Mouse (Mus musculus) thymus, adult 2 months (tissue): Measurements from ENCODE around the gene Prkg1. TPM values are rescaled to one million over a fixed set of nuclear protein-coding genes. Genes with fewer than 3 reads are reported as not detected.

ENCODE experiments used
- DNase-seq: peaks from one replicate; pipeline ENCODE4 v3.0.0; 2021
- H3K27ac ChIP-seq: fragments of 200-500 bp; 2 replicates; pipeline ENCODE4 v1.5.1; 2012; ENCODE audit warnings: low read length, control low read depth; ENCODE audit not compliant: control insufficient read depth, insufficient read depth
- H3K27me3 ChIP-seq: fragments of 200-500 bp; 2 replicates; pipeline ENCODE4 v1.6.1; 2012; ENCODE audit warnings: mild to moderate bottlenecking, low read length, moderate library complexity, mixed read lengths; ENCODE audit not compliant: control insufficient read depth, insufficient read depth
- H3K36me3 ChIP-seq: fragments of 200-500 bp; 2 replicates; pipeline ENCODE4 v1.6.1; 2012; ENCODE audit warnings: mild to moderate bottlenecking, low read length, moderate library complexity; ENCODE audit not compliant: control insufficient read depth, insufficient read depth
- H3K4me1 ChIP-seq: fragments of 200-500 bp; replicated peaks from 2 replicates; pipeline ENCODE4 v1.6.1; 2012; ENCODE audit warnings: low read length; ENCODE audit not compliant: control insufficient read depth, insufficient read depth
- H3K4me3 ChIP-seq: fragments of 200-500 bp; 2 replicates; pipeline ENCODE4 v1.5.1; 2012; ENCODE audit warnings: mild to moderate bottlenecking, low read length, control low read depth, moderate library complexity; ENCODE audit not compliant: control insufficient read depth, insufficient read depth
- CTCF ChIP-seq: fragments of 200-500 bp; IDR thresholded peaks from 2 replicates; pipeline ENCODE4 v1.5.1; 2012; ENCODE audit warnings: mild to moderate bottlenecking, control low read depth, low read length, moderate library complexity, borderline replicate concordance; ENCODE audit not compliant: control insufficient read depth, poor library complexity, insufficient read depth; ENCODE audit errors: extremely low read depth
- POLR2A ChIP-seq: fragments of 200-500 bp; IDR thresholded peaks from 2 replicates; pipeline ENCODE4 v1.6.1; 2012; ENCODE audit warnings: mild to moderate bottlenecking, low read length, control low read depth, moderate library complexity; ENCODE audit not compliant: control insufficient read depth, poor library complexity, insufficient read depth; ENCODE audit errors: extremely low read depth
- WGBS: fragments of 180-500 bp; shearing (Covaris S2); methylation state at CpG from one replicate; pipeline ENCODE4 v1.1.7; 2018; 5-methylcytosine and 5-hydroxymethylcytosine counted together
- polyA plus RNA-seq: library from polyadenylated mRNA; depleted of rRNA; stranded (reverse); fragments of >200 nt; gene quantifications from 2 replicates; pipeline ENCODE4 v1.2.3, GENCODE M21; 2012

Gene Prkg1
- polyA plus RNA-seq, 1 experiment: 0.26 TPM

GRCm38 (mm10) chr19:31514490-31514889, 250.3 kb downstream of the Prkg1 start:
- WGBS: 94% methylated on average over 2 of the region's 2 CpGs
- no peaks in the 10 kb centered on the region for H3K4me1 ChIP-seq
- no peak for DNase-seq
- no peak overlapping the region for H3K4me3 ChIP-seq
- H3K27ac ChIP-seq: no peak overlapping the region
- H3K36me3 ChIP-seq: no peaks in the 10 kb centered on the region
- no peaks in the 10 kb centered on the region for H3K27me3 ChIP-seq
- TF ChIP-seq POLR2A: no peak

GRCm38 (mm10) chr19:31507831-31508230, 257.0 kb downstream of the Prkg1 start:
- no peaks in the 10 kb centered on the region for H3K27me3 ChIP-seq
- no peaks in the 10 kb centered on the region for H3K36me3 ChIP-seq
- no peak overlapping the region for H3K4me3 ChIP-seq
- no peaks in the 10 kb centered on the region for H3K4me1 ChIP-seq
- no peak for TF ChIP-seq POLR2A
- no peak for TF ChIP-seq CTCF
- H3K27ac ChIP-seq: no peak overlapping the region
- 39% methylated on average over 3 of the region's 3 CpGs for WGBS
- DNase-seq: no peak

GRCm38 (mm10) chr19:31506296-31506695, 258.5 kb downstream of the Prkg1 start:
- H3K36me3 ChIP-seq: no peaks in the 10 kb centered on the region
- H3K27me3 ChIP-seq: no peaks in the 10 kb centered on the region
- no peak overlapping the region for H3K27ac ChIP-seq
- H3K4me3 ChIP-seq: no peak overlapping the region
- no peaks in the 10 kb centered on the region for H3K4me1 ChIP-seq
- TF ChIP-seq POLR2A: no peak
- no peak for TF ChIP-seq CTCF
- 94% methylated on average over 2 of the region's 2 CpGs for WGBS
- no peak for DNase-seq

GRCm38 (mm10) chr19:31505041-31505440, 259.8 kb downstream of the Prkg1 start:
- no peak for TF ChIP-seq CTCF
- no peak for TF ChIP-seq POLR2A
- no peak for DNase-seq
- Histone ChIP-seq H3K27me3 (no peaks in the 10 kb centered on the region), H3K4me3 (no peak overlapping the region), H3K36me3 (no peaks in the 10 kb centered on the region), H3K27ac (no peak overlapping the region), H3K4me1 (no peaks in the 10 kb centered on the region)
- WGBS: 88% methylated on average over 2 of the region's 2 CpGs

- H3K4me1 ChIP-seq: no peaks in the 10 kb centered on the region
- no peaks in the 10 kb centered on the region for H3K36me3 ChIP-seq
- WGBS: 95% methylated on average over 4 of the region's 4 CpGs
- H3K27ac ChIP-seq: no peak overlapping the region
- no peak overlapping the region for H3K4me3 ChIP-seq
- H3K27me3 ChIP-seq: no peaks in the 10 kb centered on the region
- no peak for TF ChIP-seq CTCF
- no peak for TF ChIP-seq POLR2A
- no peak for DNase-seq
Measured at GRCm38 (mm10) chr19:31497386-31497785, 267.4 kb downstream of the Prkg1 start.

- Histone ChIP-seq H3K4me3 (no peak overlapping the region), H3K27me3 (no peaks in the 10 kb centered on the region), H3K4me1 (no peaks in the 10 kb centered on the region), H3K36me3 (no peaks in the 10 kb centered on the region), H3K27ac (no peak overlapping the region)
- 80% methylated on average over 4 of the region's 4 CpGs for WGBS
- no peak for DNase-seq
- TF ChIP-seq CTCF (no peak), POLR2A (no peak)
Measured at GRCm38 (mm10) chr19:31489606-31490005, 275.2 kb downstream of the Prkg1 start.

- H3K36me3 ChIP-seq: no peaks in the 10 kb centered on the region
- H3K4me1 ChIP-seq: no peaks in the 10 kb centered on the region
- no peaks in the 10 kb centered on the region for H3K27me3 ChIP-seq
- H3K4me3 ChIP-seq: no peak overlapping the region
- TF ChIP-seq CTCF (no peak), POLR2A (no peak)
- WGBS: 91% methylated on average over 1 of the region's 1 CpGs
- no peak for DNase-seq
- no peak overlapping the region for H3K27ac ChIP-seq
Measured at GRCm38 (mm10) chr19:31471766-31472165, 293.1 kb downstream of the Prkg1 start.
